Mouse (Mus musculus) thymus, postnatal 4 days (tissue): Measurements from ENCODE around the gene Unc13a.

Experiments used
- DNase-seq: peaks from one replicate; pipeline ENCODE4 v3.0.0; 2021

Gene Unc13a

DNA sequence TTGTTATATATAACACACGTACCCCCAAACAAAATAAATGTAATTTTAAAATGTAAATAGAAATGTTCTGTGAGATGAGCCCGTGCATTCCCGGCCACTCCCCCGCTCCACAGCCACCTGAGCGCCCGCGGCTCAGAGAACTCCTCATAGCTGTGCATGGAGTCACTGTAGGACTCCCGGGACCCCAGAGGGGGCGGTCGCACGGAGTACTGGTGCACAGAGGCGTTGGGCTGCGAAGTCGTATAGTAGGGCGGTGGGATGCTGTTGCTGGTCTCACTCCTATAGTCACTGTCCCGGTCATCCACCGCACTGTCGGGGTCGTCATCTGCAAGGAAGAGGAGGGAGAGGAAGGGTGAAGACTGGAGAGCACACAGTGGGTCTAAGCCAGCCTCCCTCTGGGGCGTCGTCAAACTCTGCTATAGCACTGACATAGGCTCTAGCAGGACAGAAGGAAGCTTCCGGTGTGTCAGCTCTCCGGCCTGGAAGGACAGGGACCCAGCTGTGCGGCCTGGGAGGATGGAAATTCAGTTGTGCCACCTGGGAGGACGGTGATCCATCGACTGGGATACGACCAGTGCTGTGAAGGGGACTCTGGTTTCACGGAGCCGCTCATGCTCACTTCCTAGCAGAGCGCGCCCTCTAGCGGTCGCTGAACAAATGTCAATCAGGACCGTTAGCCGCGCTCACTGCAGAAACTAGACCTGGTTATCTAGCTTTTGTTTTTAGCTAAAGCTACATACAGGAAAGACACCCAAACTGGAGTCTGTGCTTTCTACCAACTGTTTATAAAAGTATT, 11.0 kb downstream of the Unc13a start:
- DNase-seq, result peak; percentile 93

DNA sequence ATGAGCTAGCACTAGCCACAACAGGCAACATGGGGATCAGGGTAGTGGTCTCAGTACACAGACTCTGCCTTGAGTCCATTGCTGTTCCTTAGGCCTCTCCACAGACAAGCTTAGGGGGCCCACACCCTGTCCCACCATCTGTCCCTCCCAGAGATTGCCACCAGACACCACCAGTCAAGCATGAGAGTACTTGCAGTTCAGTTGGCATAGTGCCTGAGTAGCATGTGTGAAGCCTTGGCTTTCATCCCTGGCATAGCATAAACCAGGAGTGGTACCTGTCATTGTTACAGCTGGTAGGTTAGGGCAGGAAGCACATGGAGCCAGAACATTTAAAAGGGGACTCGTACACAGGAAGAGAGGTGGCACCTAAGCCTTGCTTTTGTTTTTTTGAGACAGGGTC, 11.8 kb downstream of the Unc13a start:
- DNase-seq, result no peak

DNA sequence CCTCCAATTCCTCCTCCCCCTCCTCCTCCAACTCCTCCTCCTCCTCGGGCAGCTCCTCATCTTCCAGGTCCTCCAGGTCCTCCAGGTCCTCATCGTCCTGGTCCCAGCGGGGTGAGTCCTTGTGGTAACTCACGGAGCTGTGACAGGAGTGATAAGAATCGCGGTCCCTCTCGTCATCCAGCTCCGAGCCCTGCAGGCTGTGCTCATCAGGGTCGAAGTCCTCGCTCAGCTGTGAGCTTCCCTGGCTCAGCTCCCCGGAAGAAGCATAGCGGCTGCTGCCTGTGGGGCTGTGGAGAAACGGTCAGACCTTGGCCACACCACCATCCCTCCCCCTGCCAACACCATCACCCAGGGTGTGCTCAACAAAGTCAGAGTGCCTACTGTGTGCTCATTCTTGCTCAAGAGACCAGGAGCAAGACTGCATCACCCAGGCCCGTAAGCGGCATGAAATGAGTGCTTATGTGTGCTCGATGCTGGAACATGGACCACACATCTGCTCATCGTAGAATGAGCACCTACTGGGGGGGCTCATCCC, 13.0 kb downstream of the Unc13a start:
- peak; percentile 37 for DNase-seq

DNA sequence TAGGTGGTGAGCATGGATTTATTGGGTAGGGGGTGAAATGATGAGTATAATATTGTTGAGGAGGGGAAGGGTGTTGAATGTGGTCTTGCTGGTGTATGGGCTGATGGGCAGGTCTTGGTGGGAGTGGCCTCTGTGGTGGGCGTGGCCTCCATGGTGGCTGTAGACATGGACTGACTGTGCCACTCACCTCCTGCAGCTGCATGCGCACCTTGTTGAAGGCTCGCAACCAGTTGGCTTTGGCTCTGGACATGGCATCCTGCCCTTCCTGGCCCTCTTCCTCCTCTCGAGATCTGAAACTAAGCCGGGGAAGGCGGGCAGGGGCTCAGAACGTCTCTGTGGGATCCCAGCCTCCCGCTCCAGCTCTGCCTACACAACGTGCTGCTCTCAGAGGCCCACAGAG, 13.7 kb downstream of the Unc13a start:
- DNase-seq, result peak; percentile 41

DNA sequence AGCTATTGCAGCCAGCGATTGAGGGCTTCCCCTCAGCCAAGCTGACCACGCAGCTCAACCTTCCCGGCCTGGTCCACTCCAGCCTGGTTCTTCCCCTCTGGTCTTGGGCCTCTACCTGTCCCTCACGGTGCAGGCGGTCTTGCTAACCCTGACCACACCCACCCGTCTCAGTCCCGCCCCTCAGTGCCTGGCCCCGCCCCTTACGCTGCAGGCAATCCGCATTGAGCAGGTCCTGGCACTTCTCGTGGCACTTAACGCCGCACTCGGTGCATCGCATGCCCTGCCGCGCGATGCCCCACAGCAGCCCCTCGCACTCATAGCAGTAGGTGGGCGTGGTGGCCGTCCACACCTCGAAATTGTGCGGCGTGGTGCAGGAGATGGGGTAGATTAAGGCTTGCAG, 17.0 kb downstream of the Unc13a start:
- peak; percentile 72 for DNase-seq

DNA sequence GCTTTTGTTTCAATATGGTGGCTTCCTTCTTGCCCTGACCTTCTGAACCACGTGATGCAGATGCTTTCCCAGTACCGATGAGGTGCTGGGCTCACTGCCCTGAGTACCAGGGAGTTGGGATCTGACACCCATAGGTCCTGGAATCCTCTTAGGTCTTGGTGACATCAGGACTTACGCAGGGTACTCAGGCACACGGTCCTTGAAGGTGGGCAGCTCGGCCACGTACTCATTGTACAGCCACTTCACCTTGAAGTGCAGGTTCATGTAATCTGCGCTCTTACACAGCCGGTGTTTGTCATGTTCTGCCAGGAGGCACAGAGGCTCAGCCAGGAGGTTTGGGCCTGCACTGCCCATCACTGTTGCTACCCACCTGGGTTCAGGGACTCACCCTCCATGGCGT, 26.0 kb downstream of the Unc13a start:
- no peak for DNase-seq

DNA sequence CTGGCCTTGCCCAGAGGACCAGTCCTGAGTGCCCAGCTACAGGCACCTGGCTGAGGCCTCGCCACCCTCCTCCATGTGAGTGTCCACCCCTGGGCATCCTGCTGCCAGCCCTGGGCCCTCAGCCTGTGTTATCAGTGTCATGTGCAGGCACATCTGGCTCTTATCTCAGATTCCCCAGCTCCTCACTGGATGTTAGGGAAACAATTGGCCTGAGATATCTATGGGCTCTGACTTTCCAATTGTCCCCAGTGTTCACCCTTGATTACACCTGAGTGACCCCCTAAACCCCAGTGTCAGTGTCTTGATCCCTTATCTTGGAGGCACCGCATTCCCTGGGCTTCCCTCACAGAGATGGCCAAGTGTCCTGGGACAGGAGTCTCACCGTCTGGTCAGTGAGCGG, 32.2 kb downstream of the Unc13a start:
- DNase-seq, result no peak

DNA sequence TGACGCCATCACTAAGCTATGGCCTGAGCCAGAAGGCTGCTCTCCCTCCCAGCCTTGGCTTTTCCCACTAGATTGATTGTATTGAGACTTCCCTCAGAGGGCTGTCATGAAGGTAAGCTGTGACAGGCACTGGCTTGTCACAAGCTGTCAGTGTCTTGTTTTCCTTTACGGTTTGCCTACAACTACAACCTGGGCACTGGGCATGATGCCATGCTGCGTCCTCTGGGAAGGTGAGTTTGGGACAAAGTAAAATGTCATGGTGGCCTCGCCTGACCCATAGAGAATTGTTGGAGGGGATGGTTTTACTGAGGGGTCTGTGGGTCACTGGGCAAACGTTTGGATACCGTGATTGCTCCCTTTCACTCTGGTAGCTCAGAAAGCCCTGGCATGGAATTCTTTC, 33.2 kb downstream of the Unc13a start:
- no peak for DNase-seq

DNA sequence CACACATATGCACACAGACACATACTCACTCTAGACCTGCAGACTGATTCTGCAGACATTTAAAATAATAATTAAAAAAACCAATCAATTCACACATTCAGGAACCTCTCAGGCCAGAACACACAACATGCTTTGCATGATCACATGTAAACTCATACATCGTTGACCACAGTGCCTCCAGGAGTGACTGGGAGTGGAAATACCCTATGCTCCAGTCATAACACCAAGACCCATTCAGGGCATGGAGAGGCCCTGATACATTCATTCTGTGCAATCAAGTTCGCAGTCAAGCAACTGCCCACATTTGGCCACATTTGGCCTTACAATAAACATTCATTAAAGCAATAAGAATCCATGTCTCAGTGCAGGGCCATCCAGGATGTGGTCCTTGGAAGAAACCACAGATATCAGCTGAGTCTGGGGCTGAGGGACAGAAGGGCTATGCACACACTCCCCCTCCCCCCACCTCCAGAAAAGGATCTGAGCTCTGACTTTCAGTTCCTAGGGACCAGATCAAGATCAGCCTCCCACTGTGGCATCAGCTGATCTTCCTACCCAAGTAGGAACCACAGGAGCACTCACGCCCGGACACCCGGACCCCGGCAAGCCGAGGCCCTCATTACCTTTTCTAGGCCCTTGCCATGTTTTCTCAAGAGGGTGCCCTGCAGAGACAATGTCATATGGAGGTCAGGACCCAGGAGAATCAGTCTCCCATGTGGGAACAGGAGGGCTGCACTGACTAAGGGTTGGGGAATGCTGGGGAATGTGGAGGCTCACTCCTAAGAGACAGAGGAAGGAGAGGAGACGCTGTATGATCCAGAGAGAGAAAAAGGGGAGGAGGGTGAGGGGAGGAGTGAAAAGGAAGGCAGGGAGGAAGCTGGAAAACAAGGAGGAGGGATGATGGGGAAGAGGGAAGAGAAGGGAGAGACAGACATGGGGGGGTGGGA, 34.1 kb downstream of the Unc13a start:
- no peak for DNase-seq

DNA sequence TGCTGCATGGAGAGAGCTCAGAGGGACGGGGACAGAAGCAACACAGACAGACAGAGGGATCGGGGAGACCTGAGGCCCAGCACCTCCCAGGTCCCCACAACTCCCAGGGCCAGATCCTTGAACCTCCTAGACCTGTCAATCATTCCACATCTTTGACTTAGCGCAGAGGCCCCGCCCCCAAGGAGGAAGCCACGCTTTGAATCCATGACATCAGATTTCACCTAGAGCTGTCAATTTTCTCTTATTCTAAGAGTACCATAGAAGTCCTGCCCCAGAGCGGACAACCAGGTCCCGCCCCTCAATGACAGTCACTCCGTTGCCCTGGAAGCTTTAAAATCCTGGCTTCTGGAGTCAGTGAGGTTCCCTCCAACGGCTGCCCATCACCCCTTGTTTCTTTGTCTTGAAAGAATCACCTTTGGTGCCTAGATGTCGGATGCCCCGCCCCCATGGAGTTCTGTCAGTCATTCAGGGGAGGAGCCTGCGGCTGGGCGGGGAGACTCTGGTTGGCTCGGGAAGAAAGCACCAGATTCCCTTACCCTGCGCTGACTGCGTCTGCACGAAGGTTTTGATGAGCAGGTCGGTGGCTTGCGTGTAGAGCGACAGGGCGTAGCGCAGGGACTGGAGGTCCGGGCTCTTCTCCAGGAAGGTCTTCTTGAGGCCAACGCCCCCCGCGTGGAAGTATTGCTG, 37.4 kb downstream of the Unc13a start:
- peak; percentile 90 for DNase-seq

DNA sequence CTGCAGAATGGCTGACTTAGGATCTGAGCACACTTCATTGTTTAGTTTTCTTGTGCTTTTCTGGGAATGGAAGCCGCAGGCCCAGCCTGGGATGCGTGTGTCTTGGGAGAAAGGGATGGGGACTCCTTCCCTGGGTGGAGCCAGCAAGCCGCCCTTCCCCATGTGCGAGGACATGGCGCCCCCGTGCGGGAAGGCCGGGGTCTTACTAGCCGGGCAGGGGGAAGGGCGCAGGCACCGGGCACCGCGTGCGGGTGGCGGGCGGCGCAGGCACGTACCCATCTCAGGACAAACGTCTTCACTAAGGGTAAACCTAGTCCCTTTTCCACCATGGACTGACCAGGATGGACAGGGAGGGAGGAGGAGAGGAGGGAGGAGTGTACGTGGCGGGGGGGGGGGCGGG, 38.4 kb downstream of the Unc13a start:
- DNase-seq, result peak; percentile 95

DNA sequence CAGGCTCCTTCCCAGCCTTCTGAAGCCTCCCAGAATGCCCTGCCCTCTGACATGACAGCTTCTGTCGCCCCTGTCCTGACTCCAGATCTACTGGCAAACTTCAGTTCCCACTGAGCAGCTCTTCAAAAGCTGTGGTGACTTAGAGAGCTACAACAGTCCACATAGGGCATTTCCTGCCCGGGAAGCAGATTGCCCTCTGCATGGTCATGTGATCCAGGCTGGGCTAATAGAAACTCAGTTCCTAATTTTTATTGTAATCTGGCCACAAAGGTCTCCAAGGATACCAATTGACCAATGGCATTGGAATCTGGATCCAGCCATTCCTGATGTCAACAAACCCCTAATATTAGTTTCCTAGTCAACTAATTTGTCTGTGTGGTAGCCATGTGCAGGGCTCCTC, 39.7 kb downstream of the Unc13a start:
- DNase-seq, result no peak

DNA sequence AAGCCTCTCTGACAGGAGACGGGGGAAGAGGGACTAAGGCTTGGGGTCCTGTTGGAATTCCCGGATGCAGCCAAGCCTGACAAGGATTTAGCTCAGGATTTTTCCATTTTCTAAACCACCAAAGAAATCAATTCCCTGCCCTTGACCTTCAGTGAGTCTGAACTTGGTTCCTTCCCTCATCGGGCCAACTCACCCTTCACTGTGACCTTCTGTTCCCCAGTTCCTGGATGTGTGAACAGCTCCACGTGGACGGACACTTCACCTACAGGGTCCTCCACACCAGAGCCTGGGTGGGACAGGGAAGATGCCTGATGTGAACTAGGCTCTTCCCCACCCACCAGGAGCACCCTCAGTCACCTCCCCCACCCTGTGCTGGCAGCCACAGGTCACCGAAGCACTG, 40.8 kb downstream of the Unc13a start:
- no peak for DNase-seq

DNA sequence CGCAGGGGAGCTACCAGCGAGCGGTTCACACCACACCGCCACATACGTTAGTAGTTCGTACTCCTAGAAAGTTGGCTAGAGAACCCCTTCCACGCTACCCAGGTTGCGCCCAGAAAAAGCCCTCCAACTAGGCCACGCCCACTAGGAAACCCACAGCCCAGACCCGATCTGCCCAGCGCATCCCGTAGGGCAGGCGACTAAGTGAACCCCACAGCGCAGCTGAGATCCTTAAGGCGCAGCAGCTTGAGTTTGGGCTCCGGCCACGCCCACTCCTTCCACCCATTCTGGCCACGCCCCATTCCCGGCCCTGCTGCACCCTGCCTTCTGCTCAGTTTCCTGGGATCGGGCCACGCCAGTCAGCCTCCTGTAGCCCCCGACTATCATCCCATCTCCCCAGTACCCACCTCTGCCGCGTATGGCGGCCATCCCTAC, 41.8 kb downstream of the Unc13a start:
- peak; percentile 75 for DNase-seq

DNA sequence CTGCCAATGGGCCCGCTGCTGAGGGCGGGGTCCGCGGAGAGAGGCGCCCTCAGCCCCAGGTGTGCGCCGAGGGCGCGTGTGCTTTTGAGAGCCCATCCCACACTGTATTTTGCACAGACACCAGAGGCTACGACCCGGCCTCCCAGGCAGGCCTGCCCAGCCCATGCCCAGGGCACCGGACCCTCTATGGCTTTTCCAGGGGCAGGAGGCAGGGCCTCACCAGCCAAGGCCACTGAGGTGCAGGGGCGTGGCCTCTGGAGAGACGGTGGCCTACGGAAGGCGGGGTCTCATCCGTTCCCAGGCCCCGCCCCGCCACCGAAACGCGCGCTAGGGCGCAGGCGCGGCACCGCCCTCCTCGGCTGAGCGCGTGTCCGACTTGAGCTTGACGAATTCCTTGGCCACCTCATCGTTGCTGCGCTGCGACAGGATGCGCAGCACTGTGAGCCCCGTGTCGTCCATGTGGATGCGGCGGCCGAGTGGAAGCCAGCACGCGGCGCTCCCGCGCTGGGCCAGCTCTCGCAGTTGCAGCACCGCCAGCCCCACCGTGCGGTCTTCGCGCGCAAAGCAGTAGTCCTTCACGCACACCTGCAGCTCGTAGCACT, 42.4 kb downstream of the Unc13a start:
- DNase-seq, result peak; percentile 97

DNA sequence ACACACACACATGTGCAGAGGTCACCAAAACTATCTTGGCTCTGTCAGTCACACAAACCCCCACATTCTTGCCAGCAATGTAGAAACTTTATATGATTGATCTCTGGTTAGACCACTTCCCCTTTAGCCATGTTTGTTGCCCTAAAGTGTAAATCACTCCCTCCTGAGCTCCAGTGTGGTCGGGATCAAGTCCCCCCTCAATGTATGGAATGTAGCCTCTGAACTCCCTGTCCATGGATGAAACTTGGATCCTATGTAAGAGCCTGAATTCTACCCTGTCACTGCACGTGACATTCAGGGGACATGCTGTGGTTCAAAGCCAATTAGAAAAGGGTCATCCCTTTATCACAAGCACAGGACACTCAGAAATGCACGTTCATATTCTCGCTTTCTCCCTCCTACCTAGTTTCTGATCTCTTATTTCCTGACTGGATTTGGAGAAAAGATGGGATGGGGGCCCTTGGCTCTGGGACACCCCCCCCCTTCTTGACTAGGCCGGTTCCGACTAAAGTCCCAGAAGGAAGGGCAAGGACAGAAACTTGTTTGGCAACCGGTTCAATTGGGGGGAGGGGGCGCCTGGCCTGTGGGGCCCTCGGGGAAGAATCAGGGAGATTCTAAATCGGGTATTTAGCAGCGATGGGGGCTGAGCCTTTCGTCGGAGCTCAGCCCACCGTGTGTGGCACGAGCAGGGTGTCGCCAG, 43.0 kb downstream of the Unc13a start:
- no peak for DNase-seq

DNA sequence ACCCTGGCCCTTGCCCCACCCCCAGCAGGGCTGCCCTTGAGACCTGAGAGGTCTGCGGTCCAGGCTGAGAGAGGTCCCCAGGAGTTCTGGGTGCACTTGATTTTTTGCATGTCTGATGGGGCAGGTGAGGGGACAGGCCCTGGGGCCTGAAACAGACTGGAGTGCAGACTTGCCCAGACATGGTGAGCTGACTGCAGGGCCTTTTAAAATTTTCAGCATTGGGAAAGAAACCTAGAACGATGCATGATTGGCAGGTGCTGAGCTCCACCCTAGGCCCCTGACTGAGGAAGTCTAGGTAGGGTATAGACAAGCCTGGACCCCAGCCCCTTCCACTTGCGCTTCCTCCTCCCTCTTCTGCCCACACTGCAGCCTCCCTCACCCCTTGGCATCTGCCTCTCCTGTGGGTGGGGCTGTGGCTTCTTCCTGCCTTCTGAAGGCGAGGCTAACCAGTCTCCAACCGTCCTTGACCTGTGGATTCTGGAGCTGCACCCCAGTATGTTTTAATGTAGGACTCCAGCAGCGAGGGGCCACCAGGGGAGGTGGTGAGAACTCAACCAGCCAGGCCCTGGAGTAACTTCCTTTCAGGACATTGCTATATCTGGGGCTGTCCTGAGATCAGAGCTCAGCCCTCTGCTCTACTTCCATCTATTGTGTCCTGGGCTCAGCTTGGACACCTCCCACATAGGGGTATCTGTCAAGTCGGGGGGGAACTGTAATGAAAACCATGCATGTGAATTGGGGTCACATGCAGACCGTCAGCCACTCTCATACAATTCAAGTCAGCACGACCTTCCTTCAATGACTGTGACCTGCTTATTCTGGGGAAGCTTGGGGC, 44.1 kb downstream of the Unc13a start:
- DNase-seq, result no peak

DNA sequence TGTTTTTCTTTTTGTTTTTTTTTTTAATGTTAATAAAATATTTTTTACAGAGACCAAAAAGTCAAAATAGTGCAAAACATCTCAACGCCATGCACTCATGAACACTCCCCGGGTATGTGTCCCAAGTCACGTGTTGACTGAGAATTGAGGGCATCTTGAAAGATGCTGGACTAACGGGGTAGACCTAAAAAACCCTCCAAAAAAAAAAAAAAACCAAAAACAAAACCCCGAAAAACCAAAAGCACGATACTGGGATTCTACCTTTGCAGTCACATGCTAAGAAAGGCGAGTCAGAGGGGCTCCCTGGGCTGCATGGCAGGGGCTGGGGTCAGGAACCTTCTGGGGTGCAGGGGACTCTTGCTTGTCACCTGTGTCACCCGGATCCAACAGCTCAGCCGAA, 44.8 kb downstream of the Unc13a start:
- no peak for DNase-seq

DNA sequence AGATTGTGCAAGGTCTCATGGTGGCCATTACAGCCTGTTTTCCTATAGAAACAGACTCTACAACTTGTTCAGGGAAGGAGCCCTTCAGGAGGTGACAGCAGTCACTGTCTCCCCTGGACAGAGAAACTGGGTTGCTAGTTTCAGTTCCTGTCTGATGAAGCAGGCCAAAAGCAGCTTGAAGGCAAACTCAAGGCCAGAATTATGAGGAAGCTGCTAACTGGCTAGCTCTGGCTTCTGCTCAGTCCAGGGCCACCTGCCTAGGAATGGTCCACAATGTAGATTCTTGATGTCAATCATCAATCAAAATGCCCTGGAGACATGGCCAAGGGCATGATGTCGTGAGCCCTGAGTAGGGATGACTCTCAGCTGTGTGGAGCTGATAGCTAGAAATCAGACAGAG, 46.5 kb downstream of the Unc13a start:
- no peak for DNase-seq

DNA sequence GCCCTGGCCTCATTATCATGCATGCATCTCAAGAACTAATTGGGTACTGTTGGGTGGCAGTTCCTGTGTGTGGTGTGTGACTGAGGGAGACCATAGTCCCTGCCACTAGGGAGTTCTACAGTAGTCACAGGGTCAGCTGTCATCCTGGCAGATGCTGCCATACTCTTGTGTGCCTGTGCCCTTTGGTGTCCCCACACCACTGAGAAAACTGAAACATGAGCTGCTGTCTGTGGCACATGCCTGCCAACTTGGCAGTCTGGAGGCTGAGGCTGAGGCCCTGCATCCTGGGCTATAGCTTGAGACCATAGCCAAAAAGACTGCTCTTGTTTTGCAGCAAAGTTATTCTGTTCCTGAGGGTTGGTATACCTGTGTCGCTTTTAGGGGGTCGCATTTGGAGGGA, 51.8 kb downstream of the Unc13a start:
- no peak for DNase-seq

DNA sequence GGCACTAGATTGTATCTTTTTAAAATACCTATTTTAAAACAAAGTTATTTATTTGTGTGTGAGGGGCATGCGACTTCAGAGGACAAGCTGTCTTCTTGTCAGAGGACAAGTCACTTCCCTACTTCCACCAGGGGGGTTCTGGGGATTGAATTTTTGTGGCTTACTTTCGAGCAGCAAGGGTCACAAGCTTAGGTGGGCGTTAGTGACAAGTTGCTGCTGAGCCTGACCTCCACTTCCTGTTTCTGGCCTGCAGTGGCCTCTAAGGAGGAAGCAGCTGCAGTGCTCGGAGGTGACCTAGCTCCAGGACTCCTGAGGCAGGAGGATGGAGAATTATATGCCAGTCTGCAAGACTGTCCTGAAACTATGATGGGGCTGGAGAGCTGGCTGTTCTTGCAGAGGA, 58.1 kb downstream of the Unc13a start:
- DNase-seq, result no peak
